In genomic region chr11:53443861-53444260, GRCm38 (mm10) we compare ENCODE assay signal across 9 mouse cellular contexts. TPM values are rescaled to one million over a fixed set of nuclear protein-coding genes. Genes with fewer than 3 reads are reported as not detected.
DNase-seq lines count a peak whose midpoint lies in the region; ATAC-seq and TF ChIP-seq lines count a peak whose summit lies in the region.
"Had no signal": no experiment of that assay in that cellular context is flagged by ENCODE, and none has a peak within 500 bp of the region (broad histone marks: within the 10 kb centered on the region; RNA-seq: fewer than 3 reads in every experiment).

No protein-coding gene starts in this region.

- no peaks in the 10 kb centered on the region for H3K79me2 ChIP-seq in CH12.LX (replicated peaks; ENCODE audit: control insufficient read depth, extremely low read depth, insufficient read depth, poor library complexity, severe bottlenecking)

- H3K9ac ChIP-seq in hindbrain, postnatal 0 days (replicated peaks; ENCODE audit: low read length) = no peak overlapping the region
- H3K9ac ChIP-seq in CH12.LX (ENCODE audit: insufficient read depth, low read depth) = no peak overlapping the region
- H3K9ac ChIP-seq in midbrain, embryonic 11.5 days (ENCODE audit: low read length) = no peak overlapping the region

- no peaks in the 10 kb centered on the region for H3K4me1 ChIP-seq in hindbrain, postnatal 0 days (ENCODE audit: insufficient read depth, low read length)
- no peaks in the 10 kb centered on the region for H3K4me1 ChIP-seq in hindbrain, embryonic 10.5 days (replicated peaks)
- H3K4me1 ChIP-seq in CH12.LX (ENCODE audit: control insufficient read depth in 1 of 2, insufficient read depth in 2 of 2) = 0 out of 4 replicates have a peak, but pooled peaks cover 0 to 2% of the 10 kb centered on the region in 2 experiments
- H3K4me1 ChIP-seq in cortical plate, adult 2 months (ENCODE audit: control insufficient read depth, insufficient read depth, low read length) = no peaks in the 10 kb centered on the region
- no peaks in the 10 kb centered on the region for H3K4me1 ChIP-seq in midbrain, embryonic 11.5 days (ENCODE audit: control insufficient read depth, insufficient read depth, low read length)

- 29% methylated on average over 6 of the region's 6 CpGs for WGBS in hindbrain, postnatal 0 days
- whole genome bisulfite sequencing in hindbrain, embryonic 10.5 days = 37% methylated on average over 6 of the region's 6 CpGs
- 44% methylated on average over 6 of the region's 6 CpGs for WGBS in midbrain, embryonic 11.5 days

- peak; percentile 47 for TF ChIP-seq RAD21 in CH12.LX (IDR thresholded peaks at IDR 0.05; ENCODE audit: low read depth, low read length)

- H3K4me3 ChIP-seq in hindbrain, postnatal 0 days (ENCODE audit: low read length) = no peak overlapping the region
- H3K4me3 ChIP-seq in hindbrain, embryonic 10.5 days = no peak overlapping the region
- H3K4me3 ChIP-seq in CH12.LX (replicated peaks in 1 of 3; ENCODE audit: low read depth in 2 of 3, low read length in 2 of 3, poor library complexity in 1 of 3) = no peak overlapping the region
- no peak overlapping the region for H3K4me3 ChIP-seq in cortical plate, adult 2 months (ENCODE audit: insufficient read depth, low read length)
- no peak overlapping the region for H3K4me3 ChIP-seq in midbrain, embryonic 11.5 days (ENCODE audit: low read depth, low read length)

- TF ChIP-seq CTCF in hindbrain, postnatal 0 days (IDR thresholded peaks at IDR 0.05; ENCODE audit: low read depth) = peak; percentile 71
- peak in 1 of 2 experiments; percentile 94; a peak in 2 of 4 replicates for TF ChIP-seq CTCF in CH12.LX (conservative IDR thresholded peaks at IDR 0.05 in 1 of 2, IDR thresholded peaks at IDR 0.05 in 1 of 2; ENCODE audit: low read depth in 2 of 2, low read length in 2 of 2)
- TF ChIP-seq CTCF in cortical plate, adult 2 months (IDR thresholded peaks at IDR 0.05; ENCODE audit: extremely low read depth, insufficient read depth, low read length) = peak; percentile 43

- no peaks in the 10 kb centered on the region for H3K9me3 ChIP-seq in hindbrain, postnatal 0 days (ENCODE audit: low read length)
- no peaks in the 10 kb centered on the region for H3K9me3 ChIP-seq in hindbrain, embryonic 10.5 days
- H3K9me3 ChIP-seq in CH12.LX (replicated peaks; ENCODE audit: low read length) = no peaks in the 10 kb centered on the region
- no peaks in the 10 kb centered on the region for H3K9me3 ChIP-seq in midbrain, embryonic 11.5 days (ENCODE audit: control insufficient read depth, low read length)

- dilution Hi-C loops in CH12.LX (cut with MboI; ENCODE audit: extremely low pct_ligation_motif_present, extremely low pct_unique_long_range_greater_than_20kb, low sequenced_read_pairs) = no loop called here

- H3K4me2 ChIP-seq in hindbrain, postnatal 0 days (ENCODE audit: low read depth, low read length) = no peak overlapping the region
- H3K4me2 ChIP-seq in CH12.LX (ENCODE audit: insufficient read depth, low read depth, poor library complexity, severe bottlenecking) = no peak overlapping the region; the same call in 1 of the 2 replicates
- no peak overlapping the region for H3K4me2 ChIP-seq in midbrain, embryonic 11.5 days

- no peak for TF ChIP-seq EP300 in CH12.LX (IDR thresholded peaks at IDR 0.05; ENCODE audit: low read length)

- 0 out of 2 replicates have a peak, but pooled peaks have one; percentile 53 for ATAC-seq in hindbrain, postnatal 0 days
- ATAC-seq in midbrain, embryonic 11.5 days (ENCODE audit: low FRiP score) = no peak

- in situ Hi-C loops in CH12.LX (cut with MboI; ENCODE audit: low pct_ligation_motif_present, low pct_unique_long_range_greater_than_20kb, low sequenced_read_pairs) = no loop called here

- DNase-seq in hindbrain, postnatal 0 days (ENCODE audit: low spot score) = no peak
- DNase-seq in hindbrain, embryonic 10.5 days (ENCODE audit: low spot score) = no peak
- peak; percentile 38 for DNase-seq in CH12.LX (ENCODE audit: extremely low read depth)
- DNase-seq in lung, postnatal 36 days = peak; percentile 77
- no peak for DNase-seq in midbrain, embryonic 11.5 days (ENCODE audit: low spot score, missing footprints)
- no peak for DNase-seq in frontal cortex, postnatal 14 days (ENCODE audit: low spot score in 2 of 2)
- no peak for DNase-seq in ovary, postnatal 10 days (ENCODE audit: low spot score)

- no peak overlapping the region for H3K27ac ChIP-seq in hindbrain, postnatal 0 days
- no peak overlapping the region for H3K27ac ChIP-seq in hindbrain, embryonic 10.5 days
- H3K27ac ChIP-seq in CH12.LX (ENCODE audit: insufficient read depth, low read depth) = no peak overlapping the region
- no peak overlapping the region for H3K27ac ChIP-seq in cortical plate, adult 2 months (ENCODE audit: insufficient read depth, low read length)
- H3K27ac ChIP-seq in midbrain, embryonic 11.5 days (ENCODE audit: low read depth, low read length) = no peak overlapping the region

- H3K27me3 ChIP-seq in hindbrain, postnatal 0 days (ENCODE audit: insufficient read depth, low read length) = no peaks in the 10 kb centered on the region
- H3K27me3 ChIP-seq in hindbrain, embryonic 10.5 days (ENCODE audit: insufficient read depth, poor library complexity, severe bottlenecking) = no peaks in the 10 kb centered on the region
- no peaks in the 10 kb centered on the region for H3K27me3 ChIP-seq in CH12.LX (replicated peaks)
- no peaks in the 10 kb centered on the region for H3K27me3 ChIP-seq in midbrain, embryonic 11.5 days (ENCODE audit: control insufficient read depth, insufficient read depth, low read length)

- 0 out of 2 replicates have a peak, but pooled peaks have one; percentile 21 for TF ChIP-seq POLR2A in CH12.LX (IDR thresholded peaks at IDR 0.05; ENCODE audit: low read depth, low read length)
- TF ChIP-seq POLR2A in cortical plate, adult 2 months (IDR thresholded peaks at IDR 0.05; ENCODE audit: extremely low read depth, insufficient read depth, low read length) = no peak

- no peaks in the 10 kb centered on the region for H3K36me3 ChIP-seq in hindbrain, postnatal 0 days (ENCODE audit: insufficient read depth, low read length)
- H3K36me3 ChIP-seq in hindbrain, embryonic 10.5 days = no peaks in the 10 kb centered on the region
- H3K36me3 ChIP-seq in CH12.LX (replicated peaks in 1 of 2; ENCODE audit: control insufficient read depth in 1 of 2, insufficient read depth in 1 of 2, low read length in 1 of 2) = no peaks in the 10 kb centered on the region
- no peaks in the 10 kb centered on the region for H3K36me3 ChIP-seq in midbrain, embryonic 11.5 days (ENCODE audit: control insufficient read depth, insufficient read depth, low read length)

TF ChIP-seq in CH12.LX, 34 proteins besides CTCF, POLR2A, EP300 and RAD21 (continues in another document):
- TF ChIP-seq PAX5 (IDR thresholded peaks at IDR 0.05; ENCODE audit: low read length) = no peak
- TF ChIP-seq MEF2A (IDR thresholded peaks at IDR 0.05; ENCODE audit: borderline replicate concordance, low read depth, low read length) = no peak
- TF ChIP-seq NRF1 (IDR thresholded peaks at IDR 0.05; ENCODE audit: low read depth, low read length) = no peak

RNA-seq across cellular contexts. Expression of gene Gdf9, which starts 13.0 kb away (rescaled TPM):
- total RNA-seq in hindbrain, postnatal 0 days (2014; rRNA removed) = 0.11 and 2.1 TPM in 2 replicates
- 1.5 and 1.6 TPM in 2 replicates for polyA plus RNA-seq in hindbrain, postnatal 0 days (2015; fragmentation: Nextera tagmentation; extraction: Ambion mirVana)
- polyA plus RNA-seq in hindbrain, embryonic 10.5 days (2016; fragmentation: Nextera tagmentation; extraction: Ambion mirVana) = 2.6 and 2.9 TPM in 2 replicates
- total RNA-seq in CH12.LX (2012; rRNA removed) = 0.13 TPM in 2 replicates
- total RNA-seq in CH12.LX (2014; rRNA removed) = 0.16 TPM in 1 of 2 replicates, not detected in the other
- polyA plus RNA-seq in CH12.LX (2012; ENCODE audit: insufficient read length, low read depth) = not detected in 2 replicates
- 2.2 and 2.3 TPM in 2 replicates for polyA plus RNA-seq in cortical plate, adult 2 months (2012; rRNA removed)
- 2.3 and 3.6 TPM in 2 replicates for polyA plus RNA-seq in midbrain, embryonic 11.5 days (2014; fragmentation: Nextera tagmentation; extraction: Ambion mirVana)

RNA-seq across cellular contexts. Expression of gene Gm10447, which starts 13.0 kb away (rescaled TPM):
- not detected in 2 replicates for total RNA-seq in hindbrain, postnatal 0 days (2014; rRNA removed)
- polyA plus RNA-seq in hindbrain, postnatal 0 days (2015; fragmentation: Nextera tagmentation; extraction: Ambion mirVana) = 0.10 TPM in 1 of 2 replicates, not detected in the other
- polyA plus RNA-seq in hindbrain, embryonic 10.5 days (2016; fragmentation: Nextera tagmentation; extraction: Ambion mirVana) = not detected in 2 replicates
- total RNA-seq in CH12.LX (2012; rRNA removed) = not detected in 2 replicates
- total RNA-seq in CH12.LX (2014; rRNA removed) = not detected in 2 replicates
- not detected in 2 replicates for polyA plus RNA-seq in CH12.LX (2012; ENCODE audit: insufficient read length, low read depth)
- polyA plus RNA-seq in cortical plate, adult 2 months (2012; rRNA removed) = 0.04 and 0.10 TPM in 2 replicates
- not detected in 2 replicates for polyA plus RNA-seq in midbrain, embryonic 11.5 days (2014; fragmentation: Nextera tagmentation; extraction: Ambion mirVana)

RNA-seq across cellular contexts. Expression of gene Shroom1, which starts 13.1 kb away (rescaled TPM):
- 6.2 and 7.1 TPM in 2 replicates for total RNA-seq in hindbrain, postnatal 0 days (2014; rRNA removed)
- 2.4 and 2.9 TPM in 2 replicates for polyA plus RNA-seq in hindbrain, postnatal 0 days (2015; fragmentation: Nextera tagmentation; extraction: Ambion mirVana)
- polyA plus RNA-seq in hindbrain, embryonic 10.5 days (2016; fragmentation: Nextera tagmentation; extraction: Ambion mirVana) = 1.8 and 2.0 TPM in 2 replicates
- total RNA-seq in CH12.LX (2012; rRNA removed) (not detected in 2 replicates), CH12.LX (2014; rRNA removed) (not detected in 2 replicates)
- polyA plus RNA-seq in CH12.LX (2012; ENCODE audit: insufficient read length, low read depth) = not detected in 2 replicates
- 6.5 and 6.8 TPM in 2 replicates for polyA plus RNA-seq in cortical plate, adult 2 months (2012; rRNA removed)
- 1.6 and 1.9 TPM in 2 replicates for polyA plus RNA-seq in midbrain, embryonic 11.5 days (2014; fragmentation: Nextera tagmentation; extraction: Ambion mirVana)

RNA-seq across cellular contexts. Expression of gene Uqcrq, which starts 13.2 kb away (rescaled TPM):
- total RNA-seq in hindbrain, postnatal 0 days (2014; rRNA removed) = 20.4 and 38.9 TPM in 2 replicates
- 1,041 and 1,049 TPM in 2 replicates for polyA plus RNA-seq in hindbrain, postnatal 0 days (2015; fragmentation: Nextera tagmentation; extraction: Ambion mirVana)
- 548 and 642 TPM in 2 replicates for polyA plus RNA-seq in hindbrain, embryonic 10.5 days (2016; fragmentation: Nextera tagmentation; extraction: Ambion mirVana)
- total RNA-seq in CH12.LX (2012; rRNA removed) (103 and 120 TPM in 2 replicates), CH12.LX (2014; rRNA removed) (136 and 168 TPM in 2 replicates)
- polyA plus RNA-seq in CH12.LX (2012; ENCODE audit: insufficient read length, low read depth) = 642 and 765 TPM in 2 replicates
- polyA plus RNA-seq in cortical plate, adult 2 months (2012; rRNA removed) = 413 and 414 TPM in 2 replicates
- polyA plus RNA-seq in midbrain, embryonic 11.5 days (2014; fragmentation: Nextera tagmentation; extraction: Ambion mirVana) = 590 and 635 TPM in 2 replicates

RNA-seq across cellular contexts. Expression of gene Leap2, which starts 20.9 kb away (rescaled TPM):
- total RNA-seq in hindbrain, postnatal 0 days (2014; rRNA removed) = not detected in 2 replicates
- not detected in 2 replicates for polyA plus RNA-seq in hindbrain, postnatal 0 days (2015; fragmentation: Nextera tagmentation; extraction: Ambion mirVana)
- polyA plus RNA-seq in hindbrain, embryonic 10.5 days (2016; fragmentation: Nextera tagmentation; extraction: Ambion mirVana) = 0.34 TPM in 1 of 2 replicates, not detected in the other
- total RNA-seq in CH12.LX (2012; rRNA removed) = not detected in 2 replicates
- not detected in 2 replicates for total RNA-seq in CH12.LX (2014; rRNA removed)
- not detected in 2 replicates for polyA plus RNA-seq in CH12.LX (2012; ENCODE audit: insufficient read length, low read depth)
- polyA plus RNA-seq in cortical plate, adult 2 months (2012; rRNA removed) = not detected in 2 replicates
- polyA plus RNA-seq in midbrain, embryonic 11.5 days (2014; fragmentation: Nextera tagmentation; extraction: Ambion mirVana) = 0.66 TPM in 1 of 2 replicates, not detected in the other
- total RNA-seq: heart, postnatal 10 days had no signal

Comparison
In these comparisons a context has a peak if more than half of its experiments do, and no peak if none do; other contexts are left out.
1. DNase-seq: peak in CH12.LX (single experiment) and lung, postnatal 36 days (single experiment); none in hindbrain, postnatal 0 days (single experiment), hindbrain, embryonic 10.5 days (single experiment), midbrain, embryonic 11.5 days (single experiment), frontal cortex, postnatal 14 days (0 of 2) and ovary, postnatal 10 days (single experiment).